Mouse (Mus musculus): ENCODE data around the gene Clasrp.
"Not testable (repeated sequence)": the region's sequence is repeated elsewhere in the genome, so short reads cannot be mapped to it uniquely, and the experiment has no call there.

The Clasrp gene

DNA sequence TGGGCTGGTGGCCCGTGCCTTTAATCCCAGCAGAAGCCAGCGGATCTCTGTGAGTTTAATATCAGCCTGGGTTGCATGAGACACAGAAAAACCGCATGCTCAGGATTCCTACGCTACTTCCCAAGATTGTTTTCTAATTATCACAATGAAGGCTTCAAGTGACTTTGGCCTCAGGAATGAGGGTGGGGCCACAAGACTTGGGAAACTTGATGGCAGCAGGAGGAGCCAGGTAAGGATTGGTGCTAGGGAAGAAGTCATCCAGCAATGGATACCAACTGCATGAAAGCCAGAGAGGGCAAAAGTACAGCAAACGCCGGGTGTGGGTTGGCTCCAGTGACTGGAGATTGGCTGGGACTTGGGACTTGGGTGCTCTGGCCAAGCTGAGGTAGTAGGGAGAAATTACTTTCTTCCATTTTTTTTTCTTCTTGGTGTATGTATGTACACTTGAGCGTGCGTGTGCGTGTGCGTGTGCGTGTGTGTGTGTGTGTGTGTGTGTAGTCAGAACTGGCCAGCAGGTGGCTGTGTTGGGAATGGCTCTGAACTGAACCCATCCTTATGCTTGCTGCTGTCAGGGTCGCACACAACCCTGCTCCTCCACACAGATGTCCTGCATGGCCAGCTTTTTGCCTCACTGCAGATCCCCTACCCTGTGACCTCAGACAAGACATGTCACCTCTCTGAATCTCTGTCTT is 5.5 kb upstream of the Clasrp start:
- ATAC-seq (ENCODE audit: low TSS enrichment) = no peak

DNA sequence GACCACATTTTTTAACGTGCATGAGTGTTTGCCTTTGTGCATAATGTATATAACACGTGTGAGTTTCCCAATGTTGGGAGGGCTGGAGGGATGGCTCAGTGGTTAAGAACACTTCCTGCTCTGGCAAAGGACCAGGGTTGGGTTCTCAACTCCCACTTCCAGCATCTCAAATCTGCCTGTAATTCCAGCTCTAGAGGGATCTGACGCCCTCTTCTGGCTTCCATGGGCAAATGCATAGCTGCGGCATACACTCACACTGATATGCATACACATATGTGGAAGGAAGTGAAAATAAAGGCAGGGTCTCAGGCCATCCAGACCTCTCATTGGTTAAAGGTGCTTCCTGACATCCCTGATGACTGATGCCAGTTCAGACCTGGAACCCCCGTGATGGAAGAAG is 3.0 kb upstream of the Clasrp start:
- ATAC-seq (ENCODE audit: low TSS enrichment) = no peak

DNA sequence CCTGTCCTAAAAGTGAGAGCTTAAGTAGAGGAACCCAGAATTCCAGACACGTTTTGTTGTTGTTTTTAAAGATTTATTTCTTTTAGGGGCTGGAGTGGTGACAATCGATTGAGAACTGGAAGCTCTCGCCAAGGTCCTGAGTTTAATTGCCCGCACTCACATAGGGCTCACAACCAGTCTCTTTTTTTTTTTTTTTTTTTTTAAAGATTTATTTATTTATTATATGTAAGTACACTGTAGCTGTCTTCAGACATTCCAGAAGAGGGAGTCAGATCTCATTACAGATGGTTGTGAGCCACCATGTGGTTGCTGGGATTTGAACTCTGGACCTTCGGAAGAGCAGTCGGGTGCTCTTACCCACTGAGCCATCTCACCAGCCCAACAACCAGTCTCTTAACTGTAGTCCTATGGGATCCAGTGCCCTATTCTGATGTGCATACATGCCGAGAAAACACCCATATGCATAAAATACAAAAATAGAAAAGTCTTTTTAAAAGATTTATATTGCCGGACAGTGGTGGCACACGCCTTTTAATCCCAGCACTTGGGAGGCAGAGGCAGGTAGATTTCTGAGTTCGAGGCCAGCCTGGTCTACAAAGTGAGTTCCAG is 424 bp upstream of the Clasrp start:
- not testable (repeated sequence) for ATAC-seq (ENCODE audit: low TSS enrichment)

- ATAC-seq (ENCODE audit: low TSS enrichment) = no peak
These were observed 1.2 kb downstream of the Clasrp start for GRCm38 (mm10) chr7:19603055-19603454.

DNA sequence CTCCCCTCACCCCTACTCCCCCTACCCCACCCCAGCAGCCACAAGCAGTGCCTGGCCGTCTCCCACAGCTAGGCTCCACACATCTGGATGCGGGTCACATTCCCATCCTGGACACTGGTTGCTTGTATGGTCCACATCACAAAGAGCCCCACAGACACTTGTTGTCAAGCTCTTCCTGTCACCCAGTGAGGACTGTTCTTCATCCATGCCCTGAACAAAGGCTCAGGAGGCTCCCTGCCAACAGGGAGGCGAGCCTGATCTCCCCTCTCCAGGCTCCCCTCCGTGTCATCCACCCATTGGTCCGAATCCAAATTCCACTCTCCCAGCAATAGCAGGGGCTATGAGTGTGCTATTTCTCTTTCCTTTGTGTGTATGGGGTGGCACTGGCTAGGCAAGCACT is 3.7 kb downstream of the Clasrp start:
- peak; percentile 58 for ATAC-seq (ENCODE audit: low TSS enrichment)

DNA sequence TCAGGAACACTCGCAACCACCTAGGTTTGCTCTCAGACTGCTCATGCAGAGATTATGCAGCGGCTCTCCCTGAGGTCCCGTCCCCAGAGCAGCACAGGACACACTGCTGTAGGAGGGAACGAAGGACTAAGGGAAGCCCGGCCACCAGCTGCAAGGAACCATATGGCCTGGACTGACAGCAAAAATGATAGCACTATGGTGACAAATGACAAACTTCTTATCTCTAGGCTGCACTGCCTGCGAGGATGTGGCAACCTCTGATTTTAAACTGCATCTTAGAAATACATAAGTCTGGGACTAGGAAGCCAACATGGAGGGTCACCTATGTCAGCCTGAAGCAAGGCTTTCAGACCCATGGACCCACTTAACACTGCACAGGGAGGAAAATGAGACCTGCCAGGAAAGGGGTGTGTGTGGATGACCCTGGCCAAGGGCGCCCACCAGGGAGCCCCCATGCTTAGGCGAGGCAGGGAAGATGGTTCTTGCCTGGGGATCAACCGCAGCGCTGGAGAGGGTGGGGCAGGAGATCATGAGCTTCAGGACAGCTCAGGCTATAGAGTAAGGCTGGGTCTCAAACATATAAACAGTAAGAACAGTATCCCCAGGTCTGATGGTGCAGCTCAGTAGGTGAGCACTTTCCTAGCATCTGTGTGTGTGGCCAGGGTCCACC is 11.1 kb downstream of the Clasrp start:
- ATAC-seq (ENCODE audit: low TSS enrichment) = no peak

DNA sequence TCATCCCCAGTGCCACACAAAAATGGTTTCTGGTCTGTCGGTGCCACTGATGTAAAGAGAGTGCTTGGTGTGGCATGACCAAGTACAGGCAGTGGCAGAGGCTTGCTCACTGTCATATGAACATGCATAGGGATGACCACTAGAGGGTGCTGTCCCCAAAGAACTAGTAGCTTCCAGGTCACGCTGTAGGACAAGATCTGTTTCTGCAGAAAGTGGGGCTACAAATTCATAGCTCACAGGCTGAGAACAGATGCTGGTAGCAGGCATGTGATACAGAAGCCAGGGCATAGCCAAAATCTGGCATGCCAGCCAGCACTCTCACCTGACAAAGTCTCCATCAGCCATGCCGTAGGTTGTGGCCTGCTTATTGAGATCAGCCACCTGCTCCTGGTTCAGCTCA is 14.4 kb downstream of the Clasrp start:
- peak; percentile 72 for ATAC-seq (ENCODE audit: low TSS enrichment)

- no peak for ATAC-seq (ENCODE audit: low TSS enrichment)
These were observed 15.1 kb downstream of the Clasrp start for GRCm38 (mm10) chr7:19589207-19589606.

DNA sequence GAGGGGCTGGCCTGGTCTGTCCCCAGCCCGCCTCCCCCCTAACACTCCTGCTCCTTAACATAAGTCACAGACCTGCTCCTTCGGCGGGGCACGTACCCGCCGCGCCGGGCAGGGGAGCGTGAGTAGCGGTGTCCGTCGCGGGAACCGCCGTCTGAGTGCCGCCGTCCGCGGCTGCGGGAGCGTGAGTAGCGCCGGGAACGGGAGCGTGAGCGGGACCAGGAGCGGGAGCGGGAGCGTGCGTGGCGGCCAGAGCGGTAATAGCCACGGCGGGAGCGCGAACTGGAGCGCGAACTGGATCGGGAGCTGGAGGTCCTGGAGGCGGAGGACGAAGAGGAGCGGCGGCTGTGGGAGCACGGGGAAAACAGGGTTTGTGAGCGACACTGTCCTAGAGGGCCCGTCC is 18.0 kb downstream of the Clasrp start:
- ATAC-seq (ENCODE audit: low TSS enrichment) = no peak

GRCm38 (mm10) chr7:19580634-19581033 is 23.7 kb downstream of the Clasrp start:
- ATAC-seq (ENCODE audit: low TSS enrichment) = no peak

DNA sequence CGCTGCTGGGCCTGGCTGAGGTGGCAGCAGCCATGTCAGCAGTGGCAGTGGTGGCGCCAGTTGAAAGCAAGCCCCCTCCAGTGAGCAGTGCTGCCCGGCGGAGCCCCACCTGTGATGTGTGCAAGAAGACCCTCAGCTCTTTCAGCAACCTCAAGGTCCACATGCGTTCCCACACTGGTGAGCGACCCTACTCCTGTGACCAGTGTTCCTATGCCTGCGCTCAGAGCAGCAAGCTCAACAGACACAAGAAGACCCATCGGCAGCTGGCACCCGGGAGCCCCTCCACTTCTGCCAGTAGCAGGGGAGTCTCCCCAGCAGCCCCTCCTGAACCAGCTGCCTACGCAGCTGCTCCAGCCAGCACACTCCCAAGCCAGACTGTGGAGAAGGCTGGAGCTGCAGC is 24.5 kb downstream of the Clasrp start:
- ATAC-seq (ENCODE audit: low TSS enrichment) = no peak

DNA sequence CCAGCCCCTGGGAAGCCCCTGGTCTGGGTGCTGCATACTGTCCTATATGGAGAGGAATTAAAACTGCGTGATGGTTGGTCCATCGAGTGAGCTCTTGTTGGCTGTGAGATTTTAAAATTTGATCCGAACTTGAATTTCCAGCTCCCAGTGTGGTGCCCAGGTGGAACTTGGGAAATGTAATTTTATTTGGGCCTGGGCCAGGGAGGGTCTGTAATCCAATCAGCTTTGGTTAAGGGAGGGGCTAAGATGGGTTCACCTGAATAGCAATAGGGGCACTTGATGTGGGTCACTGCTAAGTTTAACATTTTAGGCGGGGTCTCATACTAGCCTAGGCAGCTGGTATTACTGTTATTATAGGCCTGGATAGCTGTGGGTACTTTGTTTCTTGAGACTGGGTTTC is 25.9 kb downstream of the Clasrp start:
- no peak for ATAC-seq (ENCODE audit: low TSS enrichment)

DNA sequence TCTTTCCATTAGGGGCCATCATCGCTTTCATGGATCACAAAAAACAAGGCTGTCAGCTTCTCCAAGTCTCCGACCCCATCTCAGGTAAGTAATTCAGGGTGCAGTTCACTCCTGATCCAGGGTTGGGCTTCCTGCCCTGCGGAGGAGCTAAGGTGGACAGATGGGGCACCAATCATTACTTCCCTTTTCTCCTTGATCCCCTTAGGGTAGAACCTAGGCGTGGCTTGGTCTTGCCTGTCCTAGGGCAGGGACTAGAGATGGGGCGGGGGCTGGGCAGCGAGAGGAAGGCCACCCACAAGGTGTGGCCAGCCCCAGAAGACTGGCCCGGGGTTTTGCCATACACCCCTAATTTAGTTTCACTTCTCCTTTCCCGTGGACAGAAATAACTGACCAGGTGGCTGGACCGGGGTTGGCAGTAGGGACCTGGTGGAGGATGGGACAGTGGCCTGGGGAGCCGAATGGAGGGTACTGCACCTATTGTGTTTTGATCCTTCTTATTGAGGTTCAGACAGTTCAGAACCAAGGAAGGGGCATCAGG is 26.3 kb downstream of the Clasrp start:
- ATAC-seq (ENCODE audit: low TSS enrichment) = no peak

- ATAC-seq (ENCODE audit: low TSS enrichment) = peak; percentile 20; the same call in 1 of the 2 replicates
These were observed 27.0 kb downstream of the Clasrp start, which contains the start of the genes Zfp296 and Gemin7 for GRCm38 (mm10) chr7:19577141-19577852. Gene Zfp296, plus strand, starts transcription at chr7:19577287. Gene Gemin7, minus strand, starts transcription at chr7:19577595.

DNA sequence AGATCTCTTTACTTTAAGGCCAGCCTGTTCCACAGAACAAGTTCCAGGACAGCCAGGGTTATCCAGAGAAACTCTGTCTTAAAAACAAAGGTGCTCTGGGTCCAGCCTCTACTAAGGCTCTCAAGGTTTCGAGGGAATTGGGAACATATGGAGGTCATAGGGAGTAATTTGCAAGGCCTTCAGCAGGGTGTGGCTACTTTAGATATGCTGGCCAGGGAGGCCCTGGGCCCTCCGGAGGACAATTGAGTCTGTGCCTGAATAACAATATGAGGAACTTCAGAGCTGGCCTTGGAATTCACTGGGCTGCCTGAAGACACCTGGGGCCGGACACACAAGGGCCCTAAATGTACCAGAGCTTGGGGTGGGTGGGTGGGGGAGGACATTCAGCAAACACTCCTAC is 28.7 kb downstream of the Clasrp start:
- ATAC-seq (ENCODE audit: low TSS enrichment) = no peak

DNA sequence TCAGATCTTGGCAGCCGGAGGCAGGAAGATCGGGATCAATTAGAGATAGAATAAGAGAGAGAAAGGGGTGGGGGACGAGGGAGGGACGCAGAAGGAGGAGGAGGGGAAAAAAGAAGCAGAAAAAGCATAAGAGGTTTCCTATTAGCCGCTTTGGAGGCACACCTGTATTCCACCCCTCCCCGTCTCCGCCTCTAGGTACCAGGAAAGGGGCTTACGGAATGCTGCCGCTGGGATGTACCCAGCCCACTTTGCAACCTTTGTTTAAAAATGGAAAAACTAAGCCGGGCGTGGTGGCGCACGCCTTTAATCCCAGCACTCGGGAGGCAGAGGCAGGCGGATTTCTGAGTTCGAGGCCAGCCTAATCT is 30.5 kb downstream of the Clasrp start:
- no peak for ATAC-seq (ENCODE audit: low TSS enrichment)

DNA sequence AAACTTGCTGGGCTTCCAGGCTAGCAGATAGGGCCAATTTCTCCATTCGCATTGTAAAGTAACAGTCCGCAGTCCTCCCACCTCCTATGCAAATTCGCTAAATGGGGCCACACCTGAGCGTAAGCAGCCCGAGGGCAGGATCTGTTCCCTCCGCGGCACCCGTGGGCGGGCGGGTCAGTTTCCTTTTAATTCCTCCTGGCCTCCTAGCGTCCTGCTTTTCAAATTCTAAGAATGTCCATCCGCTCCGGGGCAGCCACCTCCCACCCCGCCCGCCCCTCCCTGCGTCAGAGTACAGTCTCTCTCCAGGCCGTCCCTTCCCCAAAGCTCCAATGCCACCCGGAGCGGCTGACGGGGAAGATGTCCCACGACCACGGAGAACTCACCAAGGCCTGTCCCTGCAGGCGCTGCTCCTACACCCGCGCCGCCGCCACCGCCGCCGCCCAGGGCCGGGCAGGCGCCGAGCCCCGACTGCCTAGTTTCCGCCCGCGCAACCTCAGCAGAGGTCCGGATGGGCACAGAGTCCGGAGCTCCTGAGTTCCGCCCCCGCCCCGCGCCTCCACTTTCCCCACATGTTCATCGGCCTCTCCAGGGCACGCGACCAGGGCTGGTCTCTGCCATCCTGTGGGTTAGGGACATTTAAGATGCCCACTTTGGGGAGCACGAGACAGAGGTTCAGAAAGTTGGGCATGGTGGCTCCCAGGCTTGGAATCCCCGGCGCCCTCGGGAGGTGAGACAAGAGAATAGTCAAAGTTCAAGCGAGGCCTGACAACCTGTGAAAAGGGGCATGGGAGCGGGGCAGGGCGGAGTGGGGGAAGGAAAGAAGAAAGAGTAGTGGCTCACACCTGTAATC is 31.1 kb downstream of the Clasrp start:
- ATAC-seq (ENCODE audit: low TSS enrichment) = peak; percentile 87

- ATAC-seq (ENCODE audit: low TSS enrichment) = no peak
These were observed 34.6 kb downstream of the Clasrp start for GRCm38 (mm10) chr7:19569647-19570046.

GRCm38 (mm10) chr7:19567426-19567825 is 36.9 kb downstream of the Clasrp start:
- ATAC-seq (ENCODE audit: low TSS enrichment) = no peak

DNA sequence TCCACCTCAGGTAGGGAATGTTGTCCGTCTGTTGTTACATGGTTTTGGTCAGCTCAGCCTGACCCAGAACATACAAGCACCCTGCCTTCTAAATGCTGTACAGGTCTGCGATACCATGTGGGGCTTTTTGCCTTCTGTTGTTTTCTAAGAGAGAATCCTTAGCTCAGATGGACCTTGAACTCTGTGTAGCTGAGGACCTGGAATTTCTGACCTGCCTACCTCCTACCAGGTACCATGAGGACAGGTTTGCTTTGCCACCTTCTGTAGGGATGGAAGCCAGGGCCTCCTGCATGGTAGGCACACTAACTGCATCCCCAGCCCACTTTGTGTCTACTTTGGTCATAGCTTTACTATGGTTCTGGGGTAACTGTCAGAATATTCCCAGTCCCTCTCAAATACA is 38.5 kb downstream of the Clasrp start:
- no peak for ATAC-seq (ENCODE audit: low TSS enrichment)

DNA sequence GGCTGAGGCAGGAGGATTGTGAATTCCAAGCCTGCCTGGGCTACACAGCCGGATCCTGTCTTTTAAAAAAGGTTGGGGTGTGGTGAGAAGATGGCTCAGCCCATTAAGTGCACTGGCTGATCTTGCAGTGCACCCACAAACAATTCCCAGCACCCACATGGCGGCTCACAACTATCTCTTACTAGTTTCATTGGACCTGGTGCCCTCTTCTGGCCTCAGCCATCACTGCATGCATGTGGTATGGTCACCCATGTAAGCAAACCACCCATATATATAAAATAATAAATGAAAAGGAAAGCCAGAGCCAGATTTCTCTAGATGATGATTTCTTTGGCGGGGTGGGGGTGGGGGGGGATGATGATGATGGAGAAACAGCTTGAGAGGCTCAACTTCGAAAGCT is 39.8 kb downstream of the Clasrp start:
- no peak for ATAC-seq (ENCODE audit: low TSS enrichment)
